Mouse (Mus musculus) neural tube, embryonic 15.5 days (tissue): ENCODE results near the gene Kcnk16. TPM values are rescaled to one million over a fixed set of nuclear protein-coding genes. Genes with fewer than 3 reads are reported as not detected.

Source experiments
- ATAC-seq: fragments of 200-750 bp; cut with Nextera tagmentation; 2 replicates; pipeline ENCODE4 v1.8.0; 2017; ENCODE audit warnings: mild to moderate bottlenecking, moderate TSS enrichment, moderate library complexity; ENCODE audit not compliant: low FRiP score
- H3K27ac ChIP-seq: fragments of 300-500 bp; sonication (generic); replicated peaks from 2 replicates; pipeline ENCODE4 v1.5.1; 2015; ENCODE audit warnings: mild to moderate bottlenecking, inconsistent platforms
- H3K27me3 ChIP-seq: fragments of 300-500 bp; sonication (generic); replicated peaks from 2 replicates; pipeline ENCODE4 v1.6.1; 2015; ENCODE audit warnings: inconsistent platforms
- H3K36me3 ChIP-seq: fragments of 300-500 bp; sonication (generic); 2 replicates; pipeline ENCODE4 v1.6.1; 2015; ENCODE audit warnings: inconsistent platforms
- H3K4me1 ChIP-seq: fragments of 300-500 bp; sonication (generic); 2 replicates; pipeline ENCODE4 v1.6.1; 2015; ENCODE audit warnings: inconsistent platforms
- H3K4me2 ChIP-seq: fragments of 300-500 bp; sonication (generic); 2 replicates; pipeline ENCODE4 v1.6.1; 2015; ENCODE audit warnings: inconsistent platforms, mild to moderate bottlenecking, moderate library complexity
- H3K4me3 ChIP-seq: fragments of 300-500 bp; sonication (generic); replicated peaks from 2 replicates; pipeline ENCODE4 v1.5.1; 2015; ENCODE audit warnings: mild to moderate bottlenecking, inconsistent platforms
- H3K9ac ChIP-seq: fragments of 300-500 bp; sonication (generic); replicated peaks from 2 replicates; pipeline ENCODE4 v1.6.1; 2015; ENCODE audit warnings: mild to moderate bottlenecking, inconsistent platforms
- H3K9me3 ChIP-seq: fragments of 300-500 bp; sonication (generic); replicated peaks from 2 replicates; pipeline ENCODE4 v1.6.1; 2016; ENCODE audit warnings: inconsistent platforms
- WGBS: fragments of 180-500 bp; shearing (Covaris S2); methylation state at CpG from one replicate; pipeline ENCODE4 v1.1.7; 2015; ENCODE audit warnings: mixed read lengths; 5-methylcytosine and 5-hydroxymethylcytosine counted together
- polyA plus RNA-seq: library from polyadenylated mRNA; unstranded; fragments of >200 nt; fragmentation: Nextera tagmentation; extraction: Ambion mirVana; gene quantifications from 2 replicates; pipeline ENCODE4 v1.2.1, GENCODE M21; 2015

The Kcnk16 gene
- polyA plus RNA-seq, 1 experiment from 2014 or later, result not detected

GRCm38 (mm10) chr14:20250237-20251171, 18.5 kb downstream of the Kcnk16 start:
- Histone ChIP-seq H3K4me3 (no peak overlapping the region), H3K9me3 (no peaks in the 10 kb centered on the region), H3K27me3 (no peaks in the 10 kb centered on the region), H3K36me3 (no peaks in the 10 kb centered on the region), H3K9ac (no peak overlapping the region), H3K4me1 (peaks cover 4% of the 10 kb centered on the region; the same call in 1 of the 2 replicates), H3K27ac (no peak overlapping the region), H3K4me2 (no peak overlapping the region)
- 57% methylated on average over 14 of the region's 14 CpGs for WGBS
- ATAC-seq, result no peak

GRCm38 (mm10) chr14:20248001-20248400, 21.0 kb downstream of the Kcnk16 start:
- H3K4me1 ChIP-seq, result peaks cover 4% of the 10 kb centered on the region; the same call in 1 of the 2 replicates
- no peak overlapping the region for H3K4me2 ChIP-seq
- no peaks in the 10 kb centered on the region for H3K36me3 ChIP-seq
- WGBS, result 94% methylated on average over 3 of the region's 3 CpGs
- no peak overlapping the region for H3K9ac ChIP-seq
- no peaks in the 10 kb centered on the region for H3K9me3 ChIP-seq
- H3K27me3 ChIP-seq, result no peaks in the 10 kb centered on the region
- H3K27ac ChIP-seq, result no peak overlapping the region
- no peak for ATAC-seq
- no peak overlapping the region for H3K4me3 ChIP-seq

- WGBS, result 77% methylated on average over 11 of the region's 11 CpGs
Observed at GRCm38 (mm10) chr14:20246811-20247266, 22.2 kb downstream of the Kcnk16 start.

DNA sequence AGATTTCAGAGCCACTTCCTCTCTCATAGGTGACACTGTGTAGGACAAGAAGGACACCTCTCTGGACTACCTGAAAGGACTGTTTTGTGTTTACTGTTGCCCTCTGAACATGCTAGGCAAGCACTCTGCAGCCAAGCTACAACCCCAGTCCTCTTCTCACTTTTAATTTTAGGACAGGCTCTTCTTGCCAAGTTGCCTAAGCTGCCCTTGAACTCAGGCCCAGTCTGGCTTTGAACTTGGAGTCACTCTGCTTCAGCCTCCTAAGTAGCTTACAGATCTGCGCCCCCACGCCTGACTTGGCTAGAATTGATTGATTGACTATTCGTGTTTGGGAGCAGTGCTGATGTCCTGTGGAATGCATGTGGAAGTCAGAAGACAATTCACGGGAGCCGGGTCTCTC, 23.1 kb downstream of the Kcnk16 start:
- no peaks in the 10 kb centered on the region for H3K36me3 ChIP-seq
- no peak overlapping the region for H3K4me2 ChIP-seq
- no peaks in the 10 kb centered on the region for H3K9me3 ChIP-seq
- no peak overlapping the region for H3K27ac ChIP-seq
- no peak overlapping the region for H3K9ac ChIP-seq
- peaks cover 4% of the 10 kb centered on the region; the same call in 1 of the 2 replicates for H3K4me1 ChIP-seq
- 77% methylated on average over 5 of the region's 5 CpGs for WGBS
- no peaks in the 10 kb centered on the region for H3K27me3 ChIP-seq
- no peak for ATAC-seq
- no peak overlapping the region for H3K4me3 ChIP-seq

More at GRCm38 (mm10) chr14:20246811-20247266, 22.2 kb downstream of the Kcnk16 start:
- peaks cover 4% of the 10 kb centered on the region; the same call in 1 of the 2 replicates for H3K4me1 ChIP-seq
- no peak overlapping the region for H3K9ac ChIP-seq
- H3K9me3 ChIP-seq, result no peaks in the 10 kb centered on the region
- ATAC-seq, result no peak
- H3K27ac ChIP-seq, result no peak overlapping the region
- no peaks in the 10 kb centered on the region for H3K27me3 ChIP-seq
- no peaks in the 10 kb centered on the region for H3K36me3 ChIP-seq
- H3K4me3 ChIP-seq, result no peak overlapping the region
- no peak overlapping the region for H3K4me2 ChIP-seq

DNA sequence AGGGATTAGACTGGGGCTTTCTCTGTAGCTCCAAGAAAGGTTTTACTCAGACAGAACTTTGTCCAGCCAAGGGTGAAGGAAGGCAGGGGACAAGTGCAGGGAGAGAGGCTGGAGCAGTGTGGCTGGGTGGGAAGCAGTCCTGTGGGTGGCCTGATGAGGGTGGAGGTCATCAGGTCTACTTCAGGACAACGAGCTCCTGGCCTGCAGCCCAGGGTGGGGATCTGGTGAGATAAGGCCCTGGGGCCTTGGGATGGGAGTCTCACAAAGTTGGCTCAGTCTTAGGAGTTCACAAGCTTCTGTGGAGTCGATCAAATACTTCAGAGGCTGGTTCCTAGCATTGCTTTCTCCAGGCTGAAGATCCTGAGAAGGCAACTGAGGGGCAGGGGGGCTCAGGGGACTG, 23.7 kb downstream of the Kcnk16 start:
- Histone ChIP-seq H3K9ac (no peak overlapping the region), H3K4me3 (no peak overlapping the region), H3K27me3 (no peaks in the 10 kb centered on the region), H3K27ac (no peak overlapping the region), H3K4me2 (no peak overlapping the region), H3K4me1 (peaks cover 4% of the 10 kb centered on the region; the same call in 1 of the 2 replicates), H3K36me3 (no peaks in the 10 kb centered on the region), H3K9me3 (no peaks in the 10 kb centered on the region)
- WGBS, result 68% methylated on average over 2 of the region's 2 CpGs
- ATAC-seq, result no peak

DNA sequence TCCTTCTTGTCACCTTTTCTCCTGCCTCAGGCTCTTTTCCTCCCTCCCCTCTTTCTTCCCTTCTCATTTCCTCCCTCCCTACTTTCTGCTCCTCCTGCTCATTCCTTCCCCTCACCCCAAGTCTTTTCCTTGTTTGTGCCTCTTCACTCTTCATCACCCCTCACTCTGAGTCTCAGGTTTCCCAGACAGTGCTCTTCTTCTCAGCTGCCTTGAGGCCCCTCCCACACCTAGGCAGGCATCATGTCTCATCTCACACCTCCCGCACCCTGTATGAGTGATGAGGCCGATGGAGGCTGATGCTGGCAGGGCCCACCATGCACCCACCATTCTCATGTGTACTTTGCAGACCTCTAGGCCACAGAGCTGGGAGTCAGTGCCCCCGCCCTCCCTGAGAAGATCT, 25.8 kb downstream of the Kcnk16 start:
- Histone ChIP-seq H3K9me3 (no peaks in the 10 kb centered on the region), H3K36me3 (no peaks in the 10 kb centered on the region), H3K4me3 (no peak overlapping the region), H3K9ac (no peak overlapping the region), H3K27me3 (no peaks in the 10 kb centered on the region), H3K4me1 (no peaks in the 10 kb centered on the region), H3K27ac (no peak overlapping the region), H3K4me2 (no peak overlapping the region)
- ATAC-seq, result no peak
- WGBS, result 81% methylated on average over 3 of the region's 3 CpGs

DNA sequence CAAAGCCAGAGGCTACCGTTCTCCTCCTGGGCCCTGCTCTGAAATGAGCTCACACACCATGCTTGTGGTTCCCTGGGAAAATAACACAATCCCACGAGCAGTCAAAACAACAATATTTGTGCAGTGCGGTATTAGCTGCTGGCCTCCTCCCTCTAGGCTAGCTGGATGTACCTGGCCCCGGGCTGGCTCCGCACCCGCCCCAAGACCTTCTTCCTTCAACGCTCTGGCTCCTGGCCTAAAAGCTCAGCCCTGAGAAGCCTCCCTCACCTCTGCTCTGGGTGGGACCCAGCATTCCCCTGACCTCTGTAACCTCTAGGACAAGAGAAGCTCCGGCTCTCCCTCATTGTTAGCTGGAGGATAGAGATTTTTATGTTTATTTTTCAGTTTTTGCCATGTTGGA, 26.5 kb downstream of the Kcnk16 start:
- no peaks in the 10 kb centered on the region for H3K36me3 ChIP-seq
- no peaks in the 10 kb centered on the region for H3K4me1 ChIP-seq
- no peak for ATAC-seq
- no peaks in the 10 kb centered on the region for H3K27me3 ChIP-seq
- no peak overlapping the region for H3K4me3 ChIP-seq
- H3K4me2 ChIP-seq, result no peak overlapping the region
- 84% methylated on average over 8 of the region's 8 CpGs for WGBS
- no peak overlapping the region for H3K27ac ChIP-seq
- H3K9ac ChIP-seq, result no peak overlapping the region
- H3K9me3 ChIP-seq, result no peaks in the 10 kb centered on the region

- no peak overlapping the region for H3K4me2 ChIP-seq
- H3K9me3 ChIP-seq, result no peaks in the 10 kb centered on the region
- 83% methylated on average over 2 of the region's 2 CpGs for WGBS
- H3K36me3 ChIP-seq, result no peaks in the 10 kb centered on the region
- no peak overlapping the region for H3K4me3 ChIP-seq
- ATAC-seq, result no peak
- H3K27ac ChIP-seq, result no peak overlapping the region
- H3K9ac ChIP-seq, result no peak overlapping the region
- H3K4me1 ChIP-seq, result no peaks in the 10 kb centered on the region
- no peaks in the 10 kb centered on the region for H3K27me3 ChIP-seq
Observed at GRCm38 (mm10) chr14:20234403-20234802, 34.6 kb downstream of the Kcnk16 start.

DNA sequence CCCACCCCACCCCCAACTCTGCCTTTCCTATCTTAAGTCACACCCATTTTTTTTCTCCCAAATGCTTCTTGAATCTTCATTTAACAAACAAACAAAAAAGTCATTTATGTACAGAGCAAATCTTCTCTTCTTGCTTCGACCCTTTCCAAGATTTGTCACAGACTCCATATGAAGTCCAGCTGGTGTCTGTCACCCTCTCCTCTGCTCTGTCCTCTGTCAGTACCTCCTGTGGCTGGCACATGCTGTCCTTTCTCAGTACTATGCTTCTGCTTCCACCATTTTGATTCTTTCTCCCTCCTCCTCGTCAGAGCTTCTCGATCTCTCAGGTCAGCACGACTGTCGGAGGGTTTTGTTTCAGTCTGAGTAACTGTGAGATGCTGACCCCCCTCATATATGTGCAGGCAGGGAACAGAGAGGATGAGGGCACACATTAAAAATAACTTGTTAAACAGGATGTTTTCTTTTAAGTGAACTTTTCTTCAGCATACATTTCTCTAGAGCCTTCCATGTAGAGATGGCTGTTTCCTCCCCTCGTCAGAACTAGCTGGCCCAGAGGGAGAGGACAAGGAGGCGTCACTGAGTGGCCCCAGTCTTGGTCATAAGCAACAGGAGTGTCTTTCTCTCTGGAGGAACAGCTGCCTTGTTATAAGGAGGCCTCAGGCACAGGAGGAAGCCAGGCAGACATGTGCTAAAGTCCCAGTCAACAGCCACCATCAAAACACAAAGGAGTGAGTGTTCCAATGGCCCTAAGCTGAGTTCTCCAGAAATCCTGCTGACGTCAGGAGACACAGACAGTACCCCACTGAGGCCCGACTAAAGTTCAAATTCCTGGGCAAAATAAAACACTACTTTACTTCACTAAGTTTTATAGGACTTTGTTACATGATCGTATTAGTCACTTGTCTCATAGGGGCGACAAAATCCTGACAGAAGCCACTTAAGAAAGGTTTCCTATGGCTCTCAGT, 35.7 kb downstream of the Kcnk16 start:
- WGBS, result 77% methylated on average over 11 of the region's 11 CpGs

DNA sequence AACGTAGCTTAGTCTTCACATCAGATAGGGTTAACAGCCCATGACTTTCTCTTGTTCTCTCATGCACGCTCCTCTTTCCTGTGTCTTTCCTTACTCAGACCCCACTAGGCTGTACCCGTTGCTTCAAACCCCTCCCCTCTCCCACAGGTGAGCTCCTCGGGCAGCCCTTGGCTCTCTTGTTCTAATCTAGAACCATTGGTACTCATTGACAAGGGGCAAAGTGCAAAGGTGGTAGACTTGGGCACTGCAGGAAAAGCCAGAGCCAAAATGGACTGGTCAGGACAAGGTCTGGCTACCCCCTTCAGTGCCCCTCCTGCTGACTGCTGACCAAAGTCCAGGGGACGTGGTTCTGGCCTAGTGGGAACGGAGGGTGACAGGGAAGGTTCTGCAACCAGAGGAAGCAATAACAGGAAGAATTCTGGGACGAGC, 38.9 kb downstream of the Kcnk16 start:
- Histone ChIP-seq H3K4me1 (peaks cover 11% of the 10 kb centered on the region; the same call in 1 of the 2 replicates), H3K4me3 (no peak overlapping the region), H3K27ac (no peak overlapping the region), H3K4me2 (no peak overlapping the region), H3K27me3 (no peaks in the 10 kb centered on the region), H3K9ac (no peak overlapping the region), H3K36me3 (no peaks in the 10 kb centered on the region), H3K9me3 (no peaks in the 10 kb centered on the region)
- no peak for ATAC-seq
- 88% methylated on average over 7 of the region's 7 CpGs for whole genome bisulfite sequencing

More for the DNA sequence above, 35.7 kb downstream of the Kcnk16 start:
- H3K27me3 ChIP-seq, result no peaks in the 10 kb centered on the region
- no peaks in the 10 kb centered on the region for H3K9me3 ChIP-seq
- ATAC-seq, result no peak
- H3K4me2 ChIP-seq, result no peak overlapping the region
- H3K9ac ChIP-seq, result no peak overlapping the region
- H3K4me1 ChIP-seq, result no peaks in the 10 kb centered on the region
- H3K36me3 ChIP-seq, result no peaks in the 10 kb centered on the region
- no peak overlapping the region for H3K4me3 ChIP-seq
- no peak overlapping the region for H3K27ac ChIP-seq

- no peak for ATAC-seq
- no peak overlapping the region for H3K9ac ChIP-seq
- 77% methylated on average over 6 of the region's 6 CpGs for WGBS
- H3K4me3 ChIP-seq, result no peak overlapping the region
- no peak overlapping the region for H3K27ac ChIP-seq
- H3K4me1 ChIP-seq, result peaks cover 14% of the 10 kb centered on the region; the same call in 1 of the 2 replicates
- no peaks in the 10 kb centered on the region for H3K9me3 ChIP-seq
- H3K36me3 ChIP-seq, result no peaks in the 10 kb centered on the region
- H3K27me3 ChIP-seq, result no peaks in the 10 kb centered on the region
- no peak overlapping the region for H3K4me2 ChIP-seq
Observed at GRCm38 (mm10) chr14:20229437-20229836, 39.6 kb downstream of the Kcnk16 start.
